Mouse (Mus musculus) CH12.LX (cell line): ENCODE measurements around the gene Anapc16. TPM values are rescaled to one million over a fixed set of nuclear protein-coding genes. Genes with fewer than 3 reads are reported as not detected.
A peak's percentile ranks its signal among the peaks of the same experiment; 100 is the strongest.

Experiments
- DNase-seq: peaks from one replicate; pipeline ENCODE4 v3.0.0-alpha.2; 2013; ENCODE audit errors: extremely low read depth
- H3K27ac ChIP-seq: 2 replicates; pipeline ENCODE4 v1.5.1; 2012; ENCODE audit warnings: low read depth, mild to moderate bottlenecking, control low read depth, moderate library complexity; ENCODE audit not compliant: insufficient read depth
- H3K27me3 ChIP-seq: replicated peaks from 2 replicates; pipeline ENCODE3; 2012; ENCODE audit warnings: inconsistent platforms
- H3K36me3 ChIP-seq, 2 experiments: replicated peaks in 1 of 2; 2 replicates each; pipeline versions ENCODE3 to v1.6.1; 2012; ENCODE audit warnings: inconsistent platforms in 1 of 2, low read length in 1 of 2, mild to moderate bottlenecking in 1 of 2, mixed read lengths in 1 of 2, moderate library complexity in 1 of 2; ENCODE audit not compliant: control insufficient read depth in 1 of 2, insufficient read depth in 1 of 2
- H3K4me1 ChIP-seq, 2 experiments: 2 replicates each; pipeline ENCODE4 v1.6.1; 2012; ENCODE audit warnings: inconsistent platforms in 1 of 2, moderate library complexity in 1 of 2; ENCODE audit not compliant: insufficient read depth in 2 of 2, control insufficient read depth in 1 of 2
- H3K4me2 ChIP-seq: 2 replicates; pipeline ENCODE4 v1.6.1; 2012; ENCODE audit warnings: low read depth, mild to moderate bottlenecking, control low read depth; ENCODE audit not compliant: poor library complexity, insufficient read depth, severe bottlenecking
- H3K4me3 ChIP-seq, 3 experiments: fragments of 150-350 bp in 1 of 3; sonication (generic) in 1 of 3; replicated peaks in 1 of 3; 2 replicates each; pipeline versions ENCODE3 to v1.5.1; 2011 to 2012; ENCODE audit warnings: low read depth in 2 of 3, low read length in 2 of 3, mild to moderate bottlenecking in 2 of 3, moderate library complexity in 2 of 3, control low read depth in 1 of 3, improper control_type of control experiment in 1 of 3, inconsistent platforms in 1 of 3, mixed read lengths in 1 of 3; ENCODE audit not compliant: poor library complexity in 1 of 3
- H3K79me2 ChIP-seq: replicated peaks from 2 replicates; pipeline ENCODE4 v1.6.1; 2012; ENCODE audit warnings: mild to moderate bottlenecking, moderate library complexity; ENCODE audit not compliant: control insufficient read depth, poor library complexity, insufficient read depth, severe bottlenecking; ENCODE audit errors: extremely low read depth
- H3K9ac ChIP-seq: 2 replicates; pipeline ENCODE4 v1.6.1; 2012; ENCODE audit warnings: low read depth, mild to moderate bottlenecking, control low read depth, moderate library complexity; ENCODE audit not compliant: insufficient read depth
- H3K9me3 ChIP-seq: replicated peaks from 2 replicates; pipeline ENCODE3; 2012; ENCODE audit warnings: low read length, inconsistent platforms, mixed read lengths
- CHD2 ChIP-seq: IDR thresholded peaks from 2 replicates; pipeline ENCODE4 v1.6.1; 2011; ENCODE audit warnings: low read length, improper control_type of control experiment
- E2F4 ChIP-seq: IDR thresholded peaks from 2 replicates; pipeline ENCODE4 v1.6.1; 2011; ENCODE audit warnings: low read depth, low read length, improper control_type of control experiment; ENCODE audit not compliant: insufficient replicate concordance
- ETS1 ChIP-seq: conservative IDR thresholded peaks from 2 replicates; pipeline ENCODE4 v1.6.1; 2012; ENCODE audit warnings: low read depth, mild to moderate bottlenecking, inconsistent platforms, low read length, improper control_type of control experiment, moderate library complexity
- GABPA ChIP-seq: IDR thresholded peaks from 2 replicates; pipeline ENCODE4 v1.6.1; 2012; ENCODE audit warnings: low read depth, low read length, improper control_type of control experiment, inconsistent platforms; ENCODE audit not compliant: insufficient replicate concordance
- HCFC1 ChIP-seq: IDR thresholded peaks from 2 replicates; pipeline ENCODE4 v1.6.1; 2012; ENCODE audit warnings: low read depth, mild to moderate bottlenecking, inconsistent platforms, low read length, improper control_type of control experiment
- KAT2A ChIP-seq: IDR thresholded peaks from 2 replicates; pipeline ENCODE4 v1.6.1; 2012; ENCODE audit warnings: low read length, improper control_type of control experiment, inconsistent platforms; ENCODE audit not compliant: insufficient replicate concordance
- MAFK ChIP-seq: IDR thresholded peaks from 2 replicates; pipeline ENCODE4 v1.6.1; 2011; ENCODE audit warnings: low read length, improper control_type of control experiment; ENCODE audit not compliant: insufficient replicate concordance
- MAX ChIP-seq: IDR thresholded peaks from 2 replicates; pipeline ENCODE4 v1.6.1; 2011; ENCODE audit warnings: low read length, improper control_type of control experiment
- MAZ ChIP-seq: IDR thresholded peaks from 2 replicates; pipeline ENCODE4 v1.6.1; 2012; ENCODE audit warnings: low read depth, mild to moderate bottlenecking, inconsistent platforms, low read length, improper control_type of control experiment, moderate library complexity
- MEF2A ChIP-seq: IDR thresholded peaks from 2 replicates; pipeline ENCODE4 v1.6.1; 2014; ENCODE audit warnings: low read depth, mild to moderate bottlenecking, inconsistent platforms, low read length, improper control_type of control experiment, borderline replicate concordance
- MXI1 ChIP-seq: IDR thresholded peaks from 2 replicates; pipeline ENCODE4 v1.6.1; 2011; ENCODE audit warnings: mild to moderate bottlenecking, low read depth, low read length, improper control_type of control experiment
- MYC ChIP-seq: IDR thresholded peaks from 2 replicates; pipeline ENCODE4 v1.6.1; 2011; ENCODE audit warnings: low read depth, mild to moderate bottlenecking, improper control_type of control experiment, low read length
- NELFE ChIP-seq: IDR thresholded peaks from 2 replicates; pipeline ENCODE4 v1.6.1; 2011; ENCODE audit warnings: low read depth, low read length, improper control_type of control experiment
- PAX5 ChIP-seq: IDR thresholded peaks from 2 replicates; pipeline ENCODE4 v1.6.1; 2012; ENCODE audit warnings: low read length, inconsistent platforms, mixed read lengths
- POLR2A ChIP-seq: IDR thresholded peaks from 2 replicates; pipeline ENCODE4 v1.6.1; 2011; ENCODE audit warnings: low read depth, mild to moderate bottlenecking, improper control_type of control experiment, low read length
- POLR2AphosphoS2 ChIP-seq: IDR thresholded peaks from 2 replicates; pipeline ENCODE4 v1.6.1; 2011; ENCODE audit warnings: low read depth, low read length, improper control_type of control experiment
- RCOR1 ChIP-seq: conservative IDR thresholded peaks from 2 replicates; pipeline ENCODE4 v1.6.1; 2012; ENCODE audit warnings: low read depth, mild to moderate bottlenecking, inconsistent platforms, low read length, improper control_type of control experiment
- SIN3A ChIP-seq: IDR thresholded peaks from 2 replicates; pipeline ENCODE4 v1.6.1; 2012; ENCODE audit warnings: low read length, improper control_type of control experiment, inconsistent platforms
- SMC3 ChIP-seq: IDR thresholded peaks from 2 replicates; pipeline ENCODE4 v1.6.1; 2011; ENCODE audit warnings: low read depth, low read length, improper control_type of control experiment
- TCF12 ChIP-seq: IDR thresholded peaks from 2 replicates; pipeline ENCODE4 v1.6.1; 2014; ENCODE audit warnings: low read depth, mild to moderate bottlenecking, inconsistent platforms, low read length, improper control_type of control experiment
- UBTF ChIP-seq: IDR thresholded peaks from 2 replicates; pipeline ENCODE4 v1.6.1; 2012; ENCODE audit warnings: low read depth, mild to moderate bottlenecking, inconsistent platforms, low read length, improper control_type of control experiment, moderate library complexity
- USF1 ChIP-seq: IDR thresholded peaks from 2 replicates; pipeline ENCODE4 v1.6.1; 2014; ENCODE audit warnings: low read depth, mild to moderate bottlenecking, inconsistent platforms, low read length, improper control_type of control experiment
- USF2 ChIP-seq: conservative IDR thresholded peaks from 2 replicates; pipeline ENCODE4 v1.6.1; 2011; ENCODE audit warnings: low read depth, low read length, improper control_type of control experiment
- ZC3H11A ChIP-seq: IDR thresholded peaks from 2 replicates; pipeline ENCODE4 v1.6.1; 2012; ENCODE audit warnings: low read depth, mild to moderate bottlenecking, inconsistent platforms, low read length, improper control_type of control experiment
- ZMIZ1 ChIP-seq: IDR thresholded peaks from 2 replicates; pipeline ENCODE4 v1.6.1; 2012; ENCODE audit warnings: low read depth, mild to moderate bottlenecking, inconsistent platforms, low read length, improper control_type of control experiment
- dilution Hi-C: fragments of 300-500 bp; cut with MboI; formaldehyde crosslinking; loops from 2 replicates; pipeline ENCODE4 v1.14.3; 2020; ENCODE audit warnings: low sequenced_read_pairs; ENCODE audit not compliant: extremely low pct_unique_long_range_greater_than_20kb, extremely low pct_ligation_motif_present
- in situ Hi-C: fragments of 300-500 bp; cut with MboI; formaldehyde crosslinking; loops from 3 replicates; pipeline ENCODE4 v1.14.3; 2019; ENCODE audit warnings: low sequenced_read_pairs, low pct_ligation_motif_present, low pct_unique_long_range_greater_than_20kb, mixed read lengths
- polyA plus RNA-seq: library from polyadenylated mRNA; unstranded; fragments of >175 nt; gene quantifications from 2 replicates; pipeline ENCODE4 v1.2.1, GENCODE M21; 2012; ENCODE audit warnings: low read depth; ENCODE audit not compliant: insufficient read length
- total RNA-seq, 2 experiments: library from RNA; depleted of rRNA; stranded (reverse); fragments of 300-350 nt in 1 of 2; fragments of >200 nt in 1 of 2; gene quantifications; 2 replicates each; pipeline ENCODE4 v1.2.3; 2012 to 2014

The Anapc16 gene
- total and polyA plus RNA-seq, 3 experiments, result 43.9 to 67.6 (median 64.9) TPM

GRCm38 (mm10) chr10:59949783-59950605 lies 52.9 kb downstream of the Anapc16 start:
- peak overlapping the region; percentile 74 to 97 (median 96) for H3K4me3 ChIP-seq
- H3K36me3 ChIP-seq, result peaks cover 8 to 21% of the 10 kb centered on the region in 2 experiments
- no peaks in the 10 kb centered on the region for H3K27me3 ChIP-seq
- H3K79me2 ChIP-seq, result peaks cover 21% of the 10 kb centered on the region
- no peak for TF ChIP-seq NELFE
- in situ Hi-C loops (loop anchor here (5.0 kb wide), 2 partner anchors 32 to 53 kb away; no protein-coding TSS in a partner anchor), dilution Hi-C loops (no loop called here)
- no peak for DNase-seq
- H3K27ac ChIP-seq, result no peak overlapping the region; the same call in 1 of the 2 replicates
- peak overlapping the region; percentile 98 for H3K9ac ChIP-seq
- H3K9me3 ChIP-seq, result no peaks in the 10 kb centered on the region
- H3K4me2 ChIP-seq, result peak overlapping the region; percentile 87
- peaks cover 8 to 36% of the 10 kb centered on the region in 2 experiments for H3K4me1 ChIP-seq

DNA sequence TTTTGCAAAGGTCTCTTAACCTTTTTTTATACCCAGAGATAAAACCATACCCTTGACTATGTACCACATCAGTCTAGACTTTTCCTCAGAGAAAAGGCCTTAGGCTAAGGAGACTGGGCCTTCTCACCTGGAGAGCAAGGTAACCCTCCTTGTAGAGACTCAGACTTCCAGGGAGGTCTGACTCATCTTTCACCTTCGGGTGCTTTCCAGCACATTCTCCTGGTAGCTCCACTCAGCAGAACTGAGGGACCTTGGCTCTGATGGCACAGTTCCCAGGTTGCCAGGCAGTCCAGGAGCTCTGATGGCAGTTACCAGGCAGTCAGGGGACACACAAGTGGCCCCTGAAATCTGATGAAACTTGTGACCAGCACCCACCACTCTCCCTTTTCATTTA lies 53.7 kb downstream of the Anapc16 start:
- Histone ChIP-seq H3K4me2 (peak overlapping the region; percentile 87), H3K79me2 (peaks cover 21% of the 10 kb centered on the region), H3K4me1 (peaks cover 8 to 36% of the 10 kb centered on the region in 2 experiments), H3K4me3 (peak overlapping the region in 2 of 3 experiments; percentile 22 to 74), H3K36me3 (peaks cover 8 to 21% of the 10 kb centered on the region in 2 experiments), H3K9me3 (no peaks in the 10 kb centered on the region), H3K27me3 (no peaks in the 10 kb centered on the region), H3K27ac (no peak overlapping the region), H3K9ac (peak overlapping the region; percentile 98)
- no peak for TF ChIP-seq E2F4
- no peak for TF ChIP-seq NELFE
- peak; percentile 36; the same call in 1 of the 2 replicates for TF ChIP-seq MXI1
- TF ChIP-seq POLR2A, result peak; percentile 43; the same call in 1 of the 2 replicates
- no peak for TF ChIP-seq ZC3H11A
- TF ChIP-seq USF1, result no peak
- no peak for TF ChIP-seq MYC
- 0 out of 2 replicates have a peak, but pooled peaks have one; percentile 14 for TF ChIP-seq SIN3A
- peak; percentile 93 for TF ChIP-seq ZMIZ1
- 0 out of 2 replicates have a peak, but pooled peaks have one; percentile 69 for TF ChIP-seq UBTF
- no peak for TF ChIP-seq SMC3
- no peak for TF ChIP-seq MAFK
- no peak for TF ChIP-seq TCF12
- TF ChIP-seq MAZ, result 0 out of 2 replicates have a peak, but pooled peaks have one; percentile 26
- TF ChIP-seq CHD2, result peak; percentile 32; the same call in 1 of the 2 replicates
- TF ChIP-seq MEF2A, result no peak
- no peak for TF ChIP-seq HCFC1
- TF ChIP-seq POLR2AphosphoS2, result peak; percentile 83
- TF ChIP-seq PAX5, result no peak
- no peak for TF ChIP-seq USF2
- no peak for TF ChIP-seq GABPA
- no peak for TF ChIP-seq ETS1
- no peak for TF ChIP-seq RCOR1
- TF ChIP-seq MAX, result no peak
- TF ChIP-seq KAT2A, result no peak
- no peak for DNase-seq
- in situ Hi-C loops, result loop anchor here (5.0 kb wide), 1 partner anchor 33 kb away; no protein-coding TSS in a partner anchor
- dilution Hi-C loops, result no loop called here
